ENCODE assay signal across 17 mouse cellular contexts in genomic region chr19:29894381-29894780, GRCm38 (mm10). TPM values are rescaled to one million over a fixed set of nuclear protein-coding genes. Genes with fewer than 3 reads are reported as not detected.
"Had no signal": no experiment of that assay in that cellular context is flagged by ENCODE, and none has a peak within 500 bp of the region (broad histone marks: within the 10 kb centered on the region; RNA-seq: fewer than 3 reads in every experiment).

No protein-coding gene starts in this region.

- H3K36me3 ChIP-seq: limb, embryonic 12.5 days; liver, embryonic 13.5 days; lung, embryonic 15.5 days; midbrain, embryonic 15.5 days; neural tube, embryonic 12.5 days; stomach, embryonic 15.5 days had no signal

- H3K27ac ChIP-seq: kidney, embryonic 15.5 days; limb, embryonic 12.5 days; liver, embryonic 13.5 days; lung, embryonic 15.5 days; macrophage; midbrain, embryonic 15.5 days; neural tube, embryonic 12.5 days; stomach, embryonic 15.5 days had no signal

- H3K9ac ChIP-seq: kidney, embryonic 15.5 days; limb, embryonic 12.5 days; liver, embryonic 13.5 days; liver, postnatal 0 days; lung, embryonic 15.5 days; midbrain, embryonic 15.5 days; neural tube, embryonic 12.5 days; stomach, embryonic 15.5 days had no signal

- DNase-seq: kidney, postnatal 25 days; liver; liver, embryonic 13.5 days; liver, postnatal 0 days; lung, postnatal 14 days; thymus, postnatal 4 days had no signal

- H3K27me3 ChIP-seq: kidney, embryonic 15.5 days; limb, embryonic 12.5 days; liver, embryonic 13.5 days; lung, embryonic 15.5 days; megakaryocyte, embryonic 14.5 days; midbrain, embryonic 15.5 days; neural tube, embryonic 12.5 days; stomach, embryonic 15.5 days had no signal

- H3K4me1 ChIP-seq: kidney, embryonic 15.5 days; limb, embryonic 12.5 days; liver, embryonic 13.5 days; lung, embryonic 15.5 days; megakaryocyte, embryonic 14.5 days; midbrain, embryonic 15.5 days; neural tube, embryonic 12.5 days; stomach, embryonic 15.5 days had no signal

- H3K4me3 ChIP-seq: kidney, embryonic 15.5 days; limb, embryonic 12.5 days; liver, embryonic 13.5 days; lung, embryonic 15.5 days; megakaryocyte, embryonic 14.5 days; midbrain, embryonic 15.5 days; neural tube, embryonic 12.5 days; stomach, embryonic 15.5 days had no signal

- H3K9me3 ChIP-seq: lung, embryonic 15.5 days; midbrain, embryonic 15.5 days; neural tube, embryonic 12.5 days; stomach, embryonic 15.5 days had no signal

- H3K4me2 ChIP-seq: kidney, embryonic 15.5 days; limb, embryonic 12.5 days; liver, embryonic 13.5 days; lung, embryonic 15.5 days; midbrain, embryonic 11.5 days; midbrain, embryonic 15.5 days; neural tube, embryonic 12.5 days; stomach, embryonic 15.5 days had no signal

RNA-seq across cellular contexts. Expression of gene Il33, which starts 30.5 kb away (rescaled TPM):
- total RNA-seq: monocyte, adult 5-6 weeks; neutrophil, adult 5-6 weeks had no signal
- polyA plus RNA-seq: macrophage had no signal
